Mouse (Mus musculus) mouse trophoblast stem cell (cell line): ENCODE measurements around the gene Ddit4l.
"Not testable (repeated sequence)": the region's sequence is repeated elsewhere in the genome, so short reads cannot be mapped to it uniquely, and the experiment has no call there.

Source experiments
- in situ Hi-C, 2 experiments: fragments of 300-500 bp; cut with MseI, MboI; formaldehyde crosslinking; loops; 2 replicates in 1 of 2; 3 replicates in 1 of 2; pipeline ENCODE4 v1.15.1; 2025

Gene Ddit4l

DNA sequence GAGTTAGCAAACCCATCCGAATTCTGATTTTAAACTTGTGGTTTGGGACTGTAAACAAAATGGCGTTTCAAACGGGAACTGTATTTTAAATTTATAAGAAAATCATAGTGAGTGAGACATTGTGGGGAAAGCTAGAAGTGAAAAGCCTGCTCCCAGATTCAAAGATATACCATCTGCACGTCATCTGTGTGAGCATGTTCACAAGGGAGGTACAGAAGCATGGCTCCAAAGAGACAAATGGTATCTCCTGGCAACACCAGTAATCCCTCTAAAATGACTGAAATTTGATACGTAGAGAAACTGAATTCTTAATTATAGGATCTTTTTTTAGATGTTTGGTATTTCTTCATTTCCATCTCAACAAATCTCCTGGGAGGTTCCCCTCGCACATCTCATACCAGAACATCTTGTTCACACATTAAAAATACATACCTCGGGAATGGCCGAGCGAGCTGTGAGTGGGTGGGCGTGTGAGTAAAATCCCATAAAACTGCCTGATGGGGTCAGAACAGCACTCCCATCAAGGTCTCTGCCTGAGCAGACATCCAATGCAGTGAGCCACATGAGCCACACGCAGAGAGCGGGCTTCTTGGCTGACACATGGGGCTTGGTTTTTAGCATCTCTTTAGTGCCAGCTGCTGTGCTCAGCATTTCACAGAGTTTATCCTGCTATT is 26.2 kb downstream of the Ddit4l start:
- in situ Hi-C loops, result no loop called here

- in situ Hi-C loops, result no loop called here
These were observed 27.7 kb downstream of the Ddit4l start for GRCm38 (mm10) chr3:137649112-137649511.

DNA sequence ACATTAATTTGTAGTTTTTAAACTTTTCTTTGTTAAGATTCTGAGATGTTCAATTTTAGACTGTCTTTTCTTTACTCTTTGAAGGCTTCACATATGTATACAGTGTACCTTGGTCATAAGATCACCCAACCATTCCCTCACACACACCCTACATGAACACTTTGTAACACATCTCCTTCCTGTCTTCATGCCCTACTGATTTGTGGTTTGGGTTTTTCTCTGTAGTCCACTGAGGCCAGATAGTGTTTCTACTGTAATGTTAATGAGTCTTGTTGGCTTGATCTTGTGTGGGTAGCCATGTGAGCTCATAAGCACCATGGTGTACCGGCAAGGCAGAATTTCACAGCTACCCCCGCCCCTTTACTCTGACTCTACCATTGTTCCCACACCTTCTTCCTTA is 31.4 kb downstream of the Ddit4l start:
- in situ Hi-C loops, result no loop called here

DNA sequence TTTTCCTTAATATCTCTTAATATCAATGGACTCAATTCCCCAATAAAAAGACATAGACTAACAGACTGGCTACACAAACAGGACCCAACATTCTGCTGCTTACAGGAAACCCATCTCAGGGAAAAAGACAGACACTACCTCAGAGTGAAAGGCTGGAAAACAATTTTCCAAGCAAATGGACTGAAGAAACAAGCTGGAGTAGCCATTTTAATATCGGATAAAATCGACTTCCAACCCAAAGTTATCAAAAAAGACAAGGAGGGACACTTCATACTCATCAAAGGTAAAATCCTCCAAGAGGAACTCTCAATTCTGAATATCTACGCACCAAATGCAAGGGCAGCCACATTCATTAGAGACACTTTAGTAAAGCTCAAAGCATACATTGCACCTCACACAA is 49.8 kb downstream of the Ddit4l start, which contains the start of gene Gm21962:
Gm21962 (plus strand) TSS at position 301 of the 400 bp plus-strand sequence.
- in situ Hi-C loops, result not testable (repeated sequence)
